Comparison of ENCODE assay signal across 8 mouse cellular contexts in the genomic region with DNA sequence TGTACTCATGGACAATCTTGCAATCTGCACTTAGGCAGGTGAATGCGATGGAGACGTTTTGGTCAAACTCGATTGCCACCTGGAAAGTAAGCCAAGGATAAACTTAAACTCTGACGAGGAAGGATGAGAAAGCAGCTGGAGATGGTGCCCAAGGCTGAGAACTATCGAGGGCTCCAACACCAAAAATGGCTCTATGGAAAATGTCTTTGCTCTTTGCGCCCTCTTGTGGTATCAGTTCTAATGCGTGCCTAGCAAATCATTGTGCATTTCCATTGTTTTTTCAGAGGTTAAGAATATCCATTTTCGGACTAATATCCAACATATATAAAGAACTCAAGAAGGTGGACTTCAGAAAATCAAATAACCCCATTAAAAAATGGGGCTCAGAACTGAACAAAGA. TPM values are rescaled to one million over a fixed set of nuclear protein-coding genes. Genes with fewer than 3 reads are reported as not detected.
DNase-seq lines count a peak whose midpoint lies in the region; ATAC-seq and TF ChIP-seq lines count a peak whose summit lies in the region.

No protein-coding gene starts in this region.

- H3K9me3 ChIP-seq in neural tube, embryonic 11.5 days (ENCODE audit: control insufficient read depth, low read length), result no peaks in the 10 kb centered on the region

- intact Hi-C loops in gastrocnemius, postnatal 14 days (cut with DNase I; ENCODE audit: low total_unique reads), result loop anchor here (5.0 kb wide), 1 partner anchor 59 kb away; the partner anchor contains the start of gene Crls1

- H3K36me3 ChIP-seq in neural tube, embryonic 11.5 days (ENCODE audit: control insufficient read depth, insufficient read depth, low read length), result no peaks in the 10 kb centered on the region

- no peak for TF ChIP-seq POLR2A in brain, embryonic 14.5 days (IDR thresholded peaks at IDR 0.05; ENCODE audit: borderline replicate concordance, extremely low read depth, insufficient read depth, insufficient read length, poor library complexity, severe bottlenecking)

- peak; percentile 8 for DNase-seq in gastrocnemius, postnatal 14 days
- no peak for DNase-seq in gastrocnemius, postnatal 4 days (ENCODE audit: low spot score in 2 of 2)
- peak; percentile 33 for DNase-seq in neural tube, embryonic 11.5 days (ENCODE audit: low spot score)
- no peak for DNase-seq in neural tube, embryonic 10.5 days (ENCODE audit: extremely low spot score, low spot score)
- DNase-seq in brain, embryonic 14.5 days (ENCODE audit: low read depth), result peak; percentile 46
- peak; percentile 62 for DNase-seq in retina, postnatal 1 day
- DNase-seq in heart, adult 9 months (ENCODE audit: low spot score in 2 of 2), result no peak

- H3K4me2 ChIP-seq in neural tube, embryonic 11.5 days (ENCODE audit: low read depth), result no peak overlapping the region

- no peak overlapping the region for H3K4me3 ChIP-seq in neural tube, embryonic 11.5 days (ENCODE audit: low read depth, low read length)

- no peaks in the 10 kb centered on the region for H3K27me3 ChIP-seq in neural tube, embryonic 11.5 days (ENCODE audit: control insufficient read depth, insufficient read depth, low read length)

- H3K4me1 ChIP-seq in neural tube, embryonic 11.5 days (ENCODE audit: control insufficient read depth, insufficient read depth, low read length), result no peaks in the 10 kb centered on the region

- no peak overlapping the region for H3K27ac ChIP-seq in neural tube, embryonic 11.5 days (ENCODE audit: low read depth, low read length)

- peak; percentile 43; the same call in 1 of the 2 replicates for TF ChIP-seq CTCF in brain, embryonic 14.5 days (IDR thresholded peaks at IDR 0.05; ENCODE audit: borderline replicate concordance, extremely low read depth, insufficient read depth, insufficient read length)

- no peak for ATAC-seq in neural tube, embryonic 11.5 days (ENCODE audit: insufficient read depth, low FRiP score, low TSS enrichment)
- peak; percentile 63 for ATAC-seq in inflammation-experienced regulatory T-cells, adult 6 months

- 33% methylated on average over 8 of the region's 8 CpGs for WGBS in neural tube, embryonic 11.5 days

- H3K9ac ChIP-seq in neural tube, embryonic 11.5 days (ENCODE audit: low read length), result no peak overlapping the region

RNA-seq across cellular contexts. Expression of gene Lrrn4, which starts 26.1 kb away (rescaled TPM):
- not detected for total RNA-seq in gastrocnemius, postnatal 14 days (2021)
- total RNA-seq in gastrocnemius, postnatal 4 days (2021), result under 1 TPM; 0.08 to 0.10 TPM
- polyA plus RNA-seq in neural tube, embryonic 11.5 days (2014; fragmentation: Nextera tagmentation; extraction: Ambion mirVana), result 0.21 and 0.24 TPM in 2 replicates
- 0.11 and 0.21 TPM in 2 replicates for polyA plus RNA-seq in brain, embryonic 14.5 days (2012; rRNA removed)
- polyA plus RNA-seq in inflammation-experienced regulatory T-cells, adult 6 months (2017; shearing (Covaris generic)), result under 1 TPM; 0.44 to 0.62 (median 0.50) TPM

RNA-seq across cellular contexts. Expression of gene Fermt1, which starts 38.9 kb away (rescaled TPM):
- not detected for total RNA-seq in gastrocnemius, postnatal 14 days (2021)
- not detected for total RNA-seq in gastrocnemius, postnatal 4 days (2021)
- 4.4 and 5.1 TPM in 2 replicates for polyA plus RNA-seq in neural tube, embryonic 11.5 days (2014; fragmentation: Nextera tagmentation; extraction: Ambion mirVana)
- 0.18 and 0.36 TPM in 2 replicates for polyA plus RNA-seq in brain, embryonic 14.5 days (2012; rRNA removed)
- under 1 TPM in 1 of 3 experiments, not detected in 2; 0.11 TPM for polyA plus RNA-seq in inflammation-experienced regulatory T-cells, adult 6 months (2017; shearing (Covaris generic))

Comparison
In these comparisons a context has a peak if more than half of its experiments do, and no peak if none do; other contexts are left out.
1. DNase-seq: peak in gastrocnemius, postnatal 14 days (single experiment), neural tube, embryonic 11.5 days (single experiment), brain, embryonic 14.5 days (single experiment) and retina, postnatal 1 day (single experiment); none in gastrocnemius, postnatal 4 days (0 of 2), neural tube, embryonic 10.5 days (single experiment) and heart, adult 9 months (0 of 2).